Mouse (Mus musculus) thymus, postnatal 25 days (tissue): Measurements from ENCODE around the gene Spryd7.
"Not testable (repeated sequence)": the region's sequence is repeated elsewhere in the genome, so short reads cannot be mapped to it uniquely, and the experiment has no call there.

Experiments
- DNase-seq: peaks from one replicate; pipeline ENCODE4 v3.0.0; 2022

Gene Spryd7

DNA sequence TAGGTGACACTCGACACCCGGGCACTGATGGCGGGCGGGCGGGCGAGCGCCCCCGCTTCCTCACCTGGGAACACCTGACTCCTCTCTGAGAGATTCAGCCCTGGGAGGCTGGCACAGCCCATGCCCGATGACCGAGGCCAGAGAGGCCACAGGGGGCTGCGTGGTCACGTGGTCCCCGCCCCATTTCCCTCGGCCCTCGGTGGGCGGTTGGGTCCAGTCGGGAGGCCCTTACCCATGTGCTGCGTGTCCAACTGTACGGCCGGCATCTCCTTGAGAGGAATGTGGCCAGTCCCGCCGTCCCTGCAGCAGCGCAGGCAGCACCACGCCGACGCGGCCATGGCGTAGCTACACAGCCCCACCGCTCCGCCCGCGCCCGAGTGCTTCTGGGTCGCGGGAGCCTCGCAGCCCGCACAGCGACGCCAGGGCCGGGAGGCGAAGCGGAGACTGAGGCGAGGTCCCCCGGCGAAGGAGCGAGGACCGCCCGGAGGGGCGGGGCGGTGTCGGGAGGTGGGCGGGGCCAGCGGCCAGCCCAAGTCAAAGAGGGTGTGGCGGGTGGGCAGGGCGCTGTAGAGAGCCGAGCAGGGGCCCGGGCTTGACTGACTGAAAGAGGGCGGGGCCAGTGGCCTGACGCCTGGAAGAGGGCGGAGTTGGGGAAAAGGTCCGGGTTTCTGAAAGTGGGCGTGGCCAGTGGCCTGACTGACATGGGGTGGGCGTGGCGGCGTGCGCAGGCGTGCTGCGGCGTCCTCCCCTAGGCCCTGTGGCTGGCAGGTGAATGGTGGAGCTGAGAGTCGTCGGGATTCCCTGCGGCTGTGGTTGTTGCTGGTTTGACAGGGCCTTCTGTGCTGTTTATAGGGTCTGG, at the start of gene Spryd7:
Gene Spryd7, minus strand, starts transcription at position 598 of the 859 bp plus-strand sequence.
- peak; percentile 98 for DNase-seq

GRCm38 (mm10) chr14:61606088-61606487, 49.4 kb upstream of the Spryd7 start:
- DNase-seq: not testable (repeated sequence)

DNA sequence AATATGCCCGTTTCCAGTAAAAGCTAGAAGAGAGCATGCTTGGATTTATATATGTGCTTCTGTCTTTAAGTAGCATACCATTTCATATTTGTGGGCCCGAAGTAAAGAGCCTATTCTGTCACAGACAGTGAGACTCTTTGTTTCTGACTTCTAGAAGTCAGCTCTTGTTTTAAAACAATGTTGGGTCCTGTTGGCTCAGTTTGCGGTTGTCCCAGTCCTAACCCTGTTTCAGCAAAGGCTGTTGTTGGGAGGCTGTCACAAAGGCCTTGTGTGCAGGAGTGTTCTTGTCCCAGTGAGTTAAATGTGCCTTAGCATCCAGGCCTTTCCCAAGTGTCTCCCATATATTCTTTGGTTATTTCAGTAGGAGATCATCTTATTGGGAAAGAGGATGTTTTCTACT, 47.4 kb upstream of the Spryd7 start:
- DNase-seq: no peak

DNA sequence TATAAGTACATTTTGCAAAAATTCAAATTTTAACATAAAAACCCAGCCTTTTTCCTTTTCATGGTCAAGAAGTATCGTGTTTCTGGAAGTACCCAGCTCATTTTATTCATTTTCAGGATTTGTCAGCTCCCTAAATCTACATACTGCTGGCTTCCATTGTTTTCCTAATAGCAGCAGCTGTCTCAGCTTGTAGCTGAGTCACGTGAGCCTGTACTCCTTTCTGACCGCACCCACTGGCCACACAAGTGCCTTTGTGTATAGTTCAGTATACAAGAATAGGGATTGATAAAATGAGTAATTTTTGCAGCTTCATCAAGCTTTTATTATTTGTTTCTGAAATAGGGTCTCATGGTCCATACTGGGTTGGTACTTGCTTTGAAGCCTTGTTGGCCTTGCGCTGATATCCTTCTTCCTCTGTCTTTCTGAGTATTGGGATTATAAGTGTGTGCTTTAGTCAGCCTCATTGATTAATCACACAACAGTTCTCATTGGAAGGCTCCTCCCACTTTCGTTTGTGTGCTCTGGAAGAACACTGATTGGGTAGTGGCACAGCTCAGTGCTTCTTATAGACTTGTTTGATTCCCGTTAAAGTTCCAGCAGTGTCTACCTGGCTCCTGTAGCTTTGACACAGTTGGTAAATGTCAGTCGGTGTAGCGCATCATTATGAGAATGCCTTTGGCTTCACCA, 46.5 kb upstream of the Spryd7 start:
- DNase-seq: no peak

DNA sequence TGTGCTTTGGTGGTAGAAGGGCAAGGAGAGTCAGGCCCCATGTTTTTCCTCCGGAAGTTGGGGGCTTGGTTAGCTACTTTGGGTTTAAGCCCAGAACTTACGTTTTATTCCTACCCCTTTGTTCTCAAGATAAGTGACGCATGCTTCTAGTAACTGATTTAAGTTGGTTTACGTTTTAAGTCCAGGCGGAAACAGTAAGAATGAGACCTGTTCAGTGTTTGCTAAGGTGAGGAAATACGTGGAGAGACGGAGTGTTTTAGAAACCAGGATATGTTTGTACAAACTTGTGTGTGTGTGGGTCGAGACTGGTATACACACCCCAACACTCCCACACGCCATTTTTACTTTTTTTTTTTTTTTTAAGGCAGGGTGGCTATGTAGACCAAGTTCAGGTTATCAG, 44.7 kb upstream of the Spryd7 start:
- DNase-seq: no peak

GRCm38 (mm10) chr14:61599057-61599806, 42.5 kb upstream of the Spryd7 start:
- DNase-seq: peak; percentile 90

- peak; percentile 26 for DNase-seq
Measured at GRCm38 (mm10) chr14:61597968-61598367, 41.3 kb upstream of the Spryd7 start, which contains the start of gene Trim13. Gene Trim13 (plus strand): TSS chr14:61598247.

DNA sequence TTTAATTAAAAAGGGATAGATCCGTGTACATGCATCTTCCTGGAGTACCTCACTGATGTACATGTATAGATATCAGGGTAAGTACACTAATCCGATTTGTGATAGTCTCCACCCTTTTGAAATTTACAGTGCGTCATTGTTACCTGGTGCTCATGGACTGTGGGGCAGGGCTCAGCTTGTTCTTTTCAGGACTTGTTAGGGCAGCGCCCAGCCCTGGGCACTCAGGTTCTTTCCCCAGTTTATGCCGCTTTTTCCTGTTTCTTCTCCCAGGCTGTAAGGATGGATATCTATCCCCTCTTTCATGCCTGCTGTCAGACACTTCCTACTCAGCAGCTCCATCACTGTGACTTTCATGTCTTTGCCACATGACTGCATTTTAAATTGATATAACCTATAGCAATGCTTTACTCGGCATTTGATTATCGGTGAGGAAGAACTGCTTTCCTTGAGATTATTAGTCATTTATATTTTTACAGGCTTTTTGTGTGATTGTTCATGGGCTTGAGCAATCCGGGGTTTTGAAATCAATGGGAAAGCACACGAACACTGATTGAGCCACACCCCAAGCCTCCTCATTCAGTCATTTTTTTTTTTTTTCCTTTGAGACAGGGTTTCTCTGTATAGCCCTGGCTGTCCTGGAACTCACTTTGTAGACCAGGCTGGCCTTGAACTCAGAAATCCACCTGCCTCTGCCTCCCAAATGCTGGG, 40.2 kb upstream of the Spryd7 start:
- no peak for DNase-seq

DNA sequence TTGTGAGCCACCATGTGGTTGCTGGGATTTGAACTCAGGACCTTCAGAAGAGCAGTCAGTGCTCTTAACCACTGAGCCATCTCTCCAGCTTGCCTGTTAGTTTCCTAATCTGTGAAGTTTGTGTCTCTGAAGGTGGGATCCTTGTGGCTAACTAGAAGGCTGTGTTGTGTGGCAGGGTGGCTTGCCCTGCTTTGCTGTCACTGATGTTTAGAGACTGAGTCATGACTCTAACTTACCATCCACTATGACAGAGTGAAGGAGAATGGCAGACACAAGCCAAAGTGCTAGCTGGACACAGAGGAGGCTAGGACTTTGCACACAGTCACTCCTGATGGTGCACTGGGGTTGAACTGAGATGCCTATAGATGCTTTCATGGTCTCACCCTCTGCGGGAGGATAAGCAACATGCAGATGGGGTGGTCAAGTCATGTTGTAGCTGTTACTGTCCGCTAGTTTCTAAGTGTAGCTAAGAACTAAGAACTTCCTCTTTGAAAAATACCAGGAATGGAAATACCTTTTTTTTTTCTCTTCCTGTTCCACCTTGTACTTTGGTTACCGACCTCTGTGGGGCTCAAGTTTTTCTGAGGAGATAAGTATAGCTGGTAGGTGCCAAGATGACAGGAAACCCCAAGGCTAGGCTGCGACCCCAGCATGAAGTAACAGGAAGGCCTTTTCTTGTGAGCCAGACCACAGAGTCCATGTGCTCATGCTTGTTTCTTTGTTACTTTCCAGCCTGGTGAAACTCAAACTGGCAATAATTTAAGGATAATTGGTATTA, 32.8 kb upstream of the Spryd7 start:
- no peak for DNase-seq

GRCm38 (mm10) chr14:61575941-61576340, 19.3 kb upstream of the Spryd7 start:
- DNase-seq: no peak

GRCm38 (mm10) chr14:61575066-61575465, 18.4 kb upstream of the Spryd7 start:
- DNase-seq: no peak

- DNase-seq: no peak
Measured at GRCm38 (mm10) chr14:61572131-61572530, 15.4 kb upstream of the Spryd7 start.

DNA sequence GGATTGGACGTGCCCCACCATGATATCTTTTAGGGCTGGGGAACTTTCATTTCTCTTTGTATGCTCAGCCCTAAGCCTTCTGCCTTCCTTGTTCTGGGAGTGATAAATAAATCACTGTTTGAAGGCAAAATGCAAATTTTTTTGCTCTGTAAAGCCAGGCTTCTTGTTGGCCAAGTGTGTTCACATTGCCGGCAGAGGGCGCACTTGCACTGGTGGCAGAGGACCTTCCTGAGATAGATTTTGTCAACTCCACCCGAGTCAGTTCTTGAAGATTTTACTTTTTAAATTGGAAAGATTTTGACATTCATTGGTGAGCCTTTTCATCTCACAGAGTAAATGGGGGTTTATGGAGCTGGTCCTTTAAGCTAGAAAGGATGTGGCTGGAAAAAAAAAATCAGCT, 14.7 kb upstream of the Spryd7 start:
- DNase-seq: peak; percentile 87

GRCm38 (mm10) chr14:61569344-61569743, 12.7 kb upstream of the Spryd7 start:
- DNase-seq: no peak

GRCm38 (mm10) chr14:61566211-61566610, 9.5 kb upstream of the Spryd7 start:
- not testable (repeated sequence) for DNase-seq

- no peak for DNase-seq
Measured at GRCm38 (mm10) chr14:61559856-61560255, 3.2 kb upstream of the Spryd7 start.

GRCm38 (mm10) chr14:61558901-61559300, 2.2 kb upstream of the Spryd7 start:
- no peak for DNase-seq

- no peak for DNase-seq
Measured at GRCm38 (mm10) chr14:61555931-61556288, 776 bp downstream of the Spryd7 start.

DNA sequence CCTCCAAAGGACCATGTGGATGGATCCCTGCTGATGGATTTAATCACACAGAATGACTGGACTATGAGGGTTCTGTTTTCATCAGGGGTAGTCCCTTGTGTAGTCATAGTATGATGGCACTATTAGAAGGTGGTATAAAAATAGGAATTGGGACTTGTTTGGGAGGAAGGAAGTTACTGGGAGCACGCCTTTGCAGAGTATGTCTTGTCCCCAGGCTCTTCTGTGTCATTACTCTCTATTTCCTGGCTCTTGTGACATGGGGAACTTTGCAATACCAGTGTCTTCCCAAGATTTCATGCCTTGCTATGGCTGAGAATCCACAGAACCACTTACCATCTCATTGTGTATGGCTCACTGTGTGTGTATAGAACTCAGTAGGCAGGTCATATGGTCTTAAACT, 8.1 kb downstream of the Spryd7 start:
- DNase-seq: no peak

DNA sequence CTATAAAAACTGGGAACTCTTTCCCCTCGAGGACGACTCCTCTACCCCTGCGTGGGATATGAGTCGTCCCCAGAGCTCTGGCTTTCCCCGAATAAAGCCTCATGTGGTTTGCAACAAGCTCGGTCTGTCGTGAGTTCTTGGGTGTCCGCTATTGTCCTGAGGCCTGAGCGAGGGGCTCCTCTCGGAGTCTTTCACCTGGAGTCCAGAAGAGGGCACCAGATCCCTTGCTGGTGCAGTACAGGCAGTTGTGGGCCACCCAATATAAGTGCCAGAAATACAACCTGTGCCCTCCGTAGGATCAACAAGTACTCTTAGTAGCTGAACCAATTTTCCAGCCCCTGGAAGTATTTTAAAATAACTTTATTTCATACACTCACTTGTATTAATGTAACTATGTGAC, 18.9 kb downstream of the Spryd7 start:
- not testable (repeated sequence) for DNase-seq

GRCm38 (mm10) chr14:61536631-61537264, 19.9 kb downstream of the Spryd7 start:
- no peak for DNase-seq
